Mouse (Mus musculus): Measurements from ENCODE around the gene Gnptab.
A peak's percentile ranks its signal among the peaks of the same experiment; 100 is the strongest.
"Not testable (repeated sequence)": the region's sequence is repeated elsewhere in the genome, so short reads cannot be mapped to it uniquely, and the experiment has no call there.

The Gnptab gene

DNA sequence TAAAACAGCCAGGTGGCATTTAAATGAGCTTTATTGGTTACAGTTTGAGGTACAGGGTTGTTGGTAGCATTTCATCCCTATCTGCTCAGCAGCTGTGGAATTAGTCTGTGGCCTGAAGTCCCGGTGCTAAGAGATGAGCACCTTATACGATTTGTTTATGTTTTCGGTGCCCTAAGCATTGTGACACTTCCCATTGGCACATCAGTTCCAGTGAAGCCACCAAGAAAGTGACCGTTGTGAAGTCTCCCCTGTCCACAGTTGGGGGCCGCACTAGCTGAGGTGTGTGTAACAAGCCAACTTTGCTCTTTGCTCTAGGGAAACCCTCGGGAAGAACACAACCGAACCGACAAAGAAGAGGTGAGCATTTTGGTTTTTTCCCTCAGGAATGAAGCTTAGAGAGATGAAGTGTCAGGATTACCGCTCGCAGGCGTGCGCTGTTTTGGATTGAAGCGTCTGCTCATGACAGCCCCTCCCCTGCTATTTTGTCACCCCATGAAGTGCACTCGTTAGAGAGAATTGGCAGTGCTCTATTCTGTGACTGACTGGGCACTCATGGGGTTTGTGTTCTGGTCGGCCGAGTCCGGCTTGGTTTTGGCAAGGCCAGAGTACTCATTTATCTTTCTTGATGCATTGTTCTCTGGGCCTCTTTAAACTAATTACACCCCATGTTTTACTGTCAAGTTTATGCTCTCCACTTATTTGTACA, 33.5 kb downstream of the Gnptab start:
- DNase-seq (ENCODE audit: low read depth): peak; percentile 65

GRCm38 (mm10) chr10:88417686-88418085, 38.8 kb downstream of the Gnptab start:
- peak; percentile 86 for DNase-seq (ENCODE audit: low read depth)

- DNase-seq (ENCODE audit: low read depth): no peak
Observed at GRCm38 (mm10) chr10:88420141-88420541, 41.2 kb downstream of the Gnptab start.

DNA sequence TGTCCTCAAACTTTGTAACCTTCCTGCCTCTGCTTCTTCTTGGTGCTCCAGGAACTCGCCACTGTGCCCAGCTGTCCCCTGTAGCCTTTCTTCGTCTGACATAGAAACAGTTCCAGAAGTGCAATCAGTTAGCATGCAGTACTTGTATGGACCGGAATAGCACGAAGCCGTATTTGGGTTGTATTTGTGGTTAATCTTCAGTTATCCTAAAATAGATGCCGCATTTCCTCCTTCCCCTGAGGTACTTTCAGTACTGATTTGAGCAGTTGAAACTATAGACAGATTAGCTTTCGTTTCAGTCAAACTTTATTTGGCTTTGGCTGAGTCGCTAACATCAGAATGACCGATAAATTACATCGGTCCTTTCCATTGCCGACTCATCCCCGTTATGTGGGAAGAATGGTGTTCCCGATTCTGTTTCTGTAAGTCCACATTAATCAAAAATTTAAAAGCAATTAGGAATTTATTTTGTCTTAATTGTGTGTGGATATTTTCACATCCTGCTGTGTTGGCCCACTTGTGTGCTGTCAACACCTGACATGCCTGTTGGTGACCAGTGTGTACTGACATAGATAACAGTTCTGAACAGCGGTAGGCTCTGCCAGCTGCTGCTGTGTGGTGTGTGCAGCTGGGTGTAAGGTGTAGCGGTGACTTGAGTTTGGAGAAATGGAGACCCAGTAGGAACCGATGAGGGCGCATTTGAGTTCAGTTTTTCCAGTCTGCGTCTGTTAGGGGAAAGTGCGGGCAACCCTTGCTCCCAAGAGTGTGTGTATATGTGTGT, 41.9 kb downstream of the Gnptab start:
- DNase-seq (ENCODE audit: low read depth): peak; percentile 70

DNA sequence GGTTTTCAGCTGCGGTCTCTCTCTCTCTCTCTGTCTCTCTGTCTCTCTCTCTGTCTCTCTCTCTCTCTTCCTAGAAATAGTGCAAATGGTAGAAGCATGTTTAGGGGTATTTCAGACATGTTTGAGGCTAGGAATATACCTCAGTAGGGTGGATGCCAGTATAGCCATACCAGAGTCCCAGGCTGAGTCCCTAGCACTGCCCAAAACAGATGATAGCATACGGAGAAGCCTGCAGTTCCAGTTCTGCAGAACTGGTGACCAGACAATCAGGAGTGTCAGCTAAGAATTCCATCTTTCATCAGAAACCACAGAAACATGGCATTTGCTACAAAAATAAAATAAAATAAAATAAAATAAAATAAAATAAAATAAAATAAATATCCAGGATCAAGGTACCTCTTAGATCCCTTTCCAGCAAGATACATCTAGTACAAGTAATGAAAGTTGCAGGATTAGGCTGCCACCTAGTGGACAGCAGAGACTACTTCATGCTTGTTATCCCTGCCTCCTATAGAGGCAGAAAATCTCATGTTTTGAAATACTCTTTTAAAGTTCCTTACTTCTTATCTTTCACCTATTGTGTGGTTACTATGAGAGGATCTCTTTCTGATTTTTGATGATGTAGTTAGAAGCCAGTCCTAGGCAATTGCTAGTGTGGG, 47.4 kb downstream of the Gnptab start:
- peak; percentile 88 for DNase-seq (ENCODE audit: low read depth)

- DNase-seq (ENCODE audit: low read depth): no peak
Observed at GRCm38 (mm10) chr10:88426896-88427295, 48.0 kb downstream of the Gnptab start.

GRCm38 (mm10) chr10:88427998-88428397, 49.1 kb downstream of the Gnptab start:
- DNase-seq (ENCODE audit: low read depth): peak; percentile 45

GRCm38 (mm10) chr10:88441224-88441623, 62.3 kb downstream of the Gnptab start:
- peak; percentile 26 for DNase-seq (ENCODE audit: low read depth)

DNA sequence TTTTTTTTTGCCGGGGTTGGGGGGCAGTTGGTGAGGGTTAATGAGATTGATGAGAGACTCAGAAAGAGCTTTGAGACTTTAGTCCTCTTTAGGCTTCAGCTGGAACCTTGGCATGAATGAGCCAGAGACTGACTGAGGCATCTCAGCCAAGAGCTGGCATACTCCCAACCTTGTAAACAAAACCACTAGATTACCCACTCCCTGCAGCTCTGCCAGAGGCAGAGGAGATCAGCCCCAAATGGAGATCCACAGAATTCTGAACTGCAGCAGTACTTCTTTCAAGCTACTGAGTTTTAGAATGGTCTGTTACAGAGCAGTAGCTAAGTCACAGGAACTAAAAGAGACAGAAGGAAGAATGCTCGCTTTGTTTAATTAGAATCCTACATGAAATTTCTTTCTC, 72.3 kb downstream of the Gnptab start:
- DNase-seq (ENCODE audit: low read depth): no peak

DNA sequence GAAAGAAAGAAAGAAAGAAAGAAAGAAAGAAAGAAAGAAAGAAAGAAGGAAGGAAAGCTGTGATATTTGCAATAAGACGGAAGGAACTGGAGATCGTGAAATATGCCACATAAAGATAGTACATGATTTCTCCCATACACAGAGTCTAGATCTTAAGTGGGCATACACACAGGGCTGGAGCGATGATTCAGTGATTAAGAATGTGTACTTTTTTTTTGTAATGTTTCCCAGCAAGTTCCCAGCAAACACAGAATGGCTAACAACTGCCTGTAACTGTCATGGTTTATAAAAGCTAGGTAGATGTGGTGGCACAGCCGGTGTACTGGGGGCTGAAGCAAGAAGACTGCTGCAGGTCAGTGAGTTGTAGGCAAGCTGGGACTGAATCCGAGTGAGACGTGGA, 73.1 kb downstream of the Gnptab start:
- DNase-seq (ENCODE audit: low read depth): no peak

DNA sequence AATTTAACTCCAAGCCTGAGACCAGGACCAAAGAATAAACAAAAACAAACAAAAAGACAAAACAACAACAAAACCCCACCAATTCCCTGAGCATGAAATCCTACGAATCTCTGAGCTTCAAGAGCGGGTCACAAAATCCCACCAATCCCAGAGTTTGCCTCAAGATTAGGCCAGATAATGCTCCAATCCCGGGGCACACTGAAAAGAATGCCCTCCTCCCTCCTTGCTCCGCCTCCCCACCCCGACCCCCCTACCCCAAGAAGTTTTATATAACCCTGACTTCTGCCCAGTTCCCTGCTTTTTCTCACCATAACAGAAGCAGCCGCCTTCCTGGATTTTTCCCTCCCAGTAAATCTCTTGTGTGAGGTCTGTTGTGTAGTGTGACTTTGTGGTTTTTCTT, 78.9 kb downstream of the Gnptab start:
- no peak for DNase-seq (ENCODE audit: low read depth)

DNA sequence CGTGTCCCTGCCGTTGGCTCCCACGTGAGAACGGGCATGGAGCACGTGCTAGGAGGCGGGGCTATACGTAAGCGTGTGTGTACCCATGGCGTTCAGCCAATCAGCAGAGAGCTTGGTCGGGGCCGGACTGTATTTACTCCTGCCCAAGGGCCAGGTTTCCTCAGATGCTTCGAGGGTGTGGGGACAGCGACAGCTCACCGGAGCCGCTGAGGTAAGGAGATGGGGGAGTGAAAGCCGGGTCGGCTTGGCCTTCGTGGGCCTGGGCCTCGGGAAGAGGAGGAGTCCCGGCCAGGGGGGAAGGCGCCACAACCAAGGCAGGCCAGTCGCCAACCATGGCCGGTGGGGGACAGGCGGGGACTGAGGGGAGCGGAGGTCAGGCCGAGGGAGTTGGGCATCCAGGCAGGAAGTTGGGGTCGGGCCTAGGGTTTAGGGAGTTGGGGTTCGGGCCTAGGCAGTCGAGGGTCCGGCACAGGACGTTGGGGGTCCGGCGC, 80.6 kb downstream of the Gnptab start, which contains the start of gene Sycp3:
Gene Sycp3, plus strand, starts transcription at position 68 of the 491 bp plus-strand sequence.
- DNase-seq (ENCODE audit: low read depth): no peak

GRCm38 (mm10) chr10:88460122-88460820, 81.3 kb downstream of the Gnptab start:
- no peak for DNase-seq (ENCODE audit: low read depth)

- DNase-seq (ENCODE audit: low read depth): not testable (repeated sequence)
Observed at GRCm38 (mm10) chr10:88482866-88483265, 103.9 kb downstream of the Gnptab start.

GRCm38 (mm10) chr10:88488629-88489028, 109.7 kb downstream of the Gnptab start:
- no peak for DNase-seq (ENCODE audit: low read depth)

GRCm38 (mm10) chr10:88491632-88492031, 112.7 kb downstream of the Gnptab start:
- DNase-seq (ENCODE audit: low read depth): peak; percentile 81

DNA sequence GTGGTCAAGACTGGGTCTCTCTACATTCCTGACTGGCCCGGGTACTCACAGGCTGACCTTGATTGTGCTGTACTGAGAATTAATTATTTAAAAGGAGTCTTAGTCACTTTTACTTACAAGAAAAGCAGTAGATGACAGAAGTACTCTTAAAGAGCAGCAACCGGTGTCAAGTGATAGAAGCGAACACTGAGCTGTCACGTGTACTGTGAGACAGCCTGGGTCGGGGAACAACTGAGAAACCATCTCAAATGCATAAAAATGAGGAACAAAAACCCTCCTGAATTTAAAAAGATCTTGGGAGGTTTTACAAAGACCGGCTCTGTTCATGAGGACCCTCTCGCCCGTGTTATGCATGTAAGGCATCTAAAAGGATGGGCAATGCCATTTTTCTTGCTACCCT, 113.7 kb downstream of the Gnptab start:
- no peak for DNase-seq (ENCODE audit: low read depth)

DNA sequence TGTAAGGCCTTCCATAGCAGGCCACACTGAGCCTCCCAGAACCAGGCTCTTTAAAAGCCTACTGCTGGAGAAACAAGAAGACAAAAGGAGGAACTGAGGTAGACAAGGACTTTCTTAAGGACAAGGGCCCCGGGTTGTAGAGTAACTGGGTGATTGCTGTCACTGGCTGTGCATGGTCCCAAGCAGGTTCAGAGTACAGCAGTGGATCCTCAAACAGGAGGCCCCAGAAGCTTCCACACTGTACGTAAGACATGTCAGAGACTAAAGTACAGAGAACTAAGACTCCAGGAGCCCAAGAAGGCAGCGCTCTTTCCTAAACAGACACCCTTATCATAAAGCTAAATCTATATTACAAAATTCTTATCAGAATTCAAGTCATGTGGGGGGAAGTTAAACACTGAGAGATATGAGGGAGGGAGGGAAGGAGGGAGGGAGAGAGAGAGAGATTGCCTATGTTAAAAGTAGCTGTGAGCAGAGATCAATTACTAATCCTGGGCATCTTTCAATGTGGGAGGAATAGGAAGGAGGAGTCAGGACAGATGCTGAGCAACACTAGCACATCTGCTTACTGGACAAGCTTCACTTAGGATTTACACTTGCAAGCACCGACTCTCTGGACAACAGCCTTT, 116.1 kb downstream of the Gnptab start:
- peak; percentile 37 for DNase-seq (ENCODE audit: low read depth)
